Mouse (Mus musculus): Measurements from ENCODE around the gene Fbf1.
"Not testable (repeated sequence)": the region's sequence is repeated elsewhere in the genome, so short reads cannot be mapped to it uniquely, and the experiment has no call there.

Fbf1 gene

DNA sequence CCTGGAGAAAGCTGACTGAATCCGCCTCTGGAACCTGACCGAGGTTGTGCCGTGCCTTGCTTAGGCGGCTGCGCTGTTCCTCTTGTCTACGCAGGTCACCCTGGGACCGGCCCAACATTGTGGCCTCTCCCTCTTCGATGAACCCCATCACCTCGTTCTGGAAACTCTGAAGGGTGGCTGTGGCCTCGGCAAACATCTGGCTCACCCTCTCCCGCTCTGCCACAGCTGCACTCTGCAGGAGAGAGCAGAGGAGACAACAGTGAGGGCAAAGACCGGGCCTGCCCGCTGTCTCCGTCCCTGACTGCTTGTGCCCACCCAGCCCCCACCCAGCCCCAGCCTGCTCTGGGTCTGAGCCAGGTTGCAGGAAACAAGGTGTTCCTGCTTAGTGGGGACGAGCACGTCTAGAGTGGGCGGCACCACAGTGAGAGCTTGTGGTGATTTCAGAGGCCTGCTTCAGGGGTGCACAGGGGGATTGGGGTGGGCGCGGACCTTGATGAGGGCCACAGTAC, 60.1 kb downstream of the Fbf1 start:
- DNase-seq (ENCODE audit: low spot score) = no peak

DNA sequence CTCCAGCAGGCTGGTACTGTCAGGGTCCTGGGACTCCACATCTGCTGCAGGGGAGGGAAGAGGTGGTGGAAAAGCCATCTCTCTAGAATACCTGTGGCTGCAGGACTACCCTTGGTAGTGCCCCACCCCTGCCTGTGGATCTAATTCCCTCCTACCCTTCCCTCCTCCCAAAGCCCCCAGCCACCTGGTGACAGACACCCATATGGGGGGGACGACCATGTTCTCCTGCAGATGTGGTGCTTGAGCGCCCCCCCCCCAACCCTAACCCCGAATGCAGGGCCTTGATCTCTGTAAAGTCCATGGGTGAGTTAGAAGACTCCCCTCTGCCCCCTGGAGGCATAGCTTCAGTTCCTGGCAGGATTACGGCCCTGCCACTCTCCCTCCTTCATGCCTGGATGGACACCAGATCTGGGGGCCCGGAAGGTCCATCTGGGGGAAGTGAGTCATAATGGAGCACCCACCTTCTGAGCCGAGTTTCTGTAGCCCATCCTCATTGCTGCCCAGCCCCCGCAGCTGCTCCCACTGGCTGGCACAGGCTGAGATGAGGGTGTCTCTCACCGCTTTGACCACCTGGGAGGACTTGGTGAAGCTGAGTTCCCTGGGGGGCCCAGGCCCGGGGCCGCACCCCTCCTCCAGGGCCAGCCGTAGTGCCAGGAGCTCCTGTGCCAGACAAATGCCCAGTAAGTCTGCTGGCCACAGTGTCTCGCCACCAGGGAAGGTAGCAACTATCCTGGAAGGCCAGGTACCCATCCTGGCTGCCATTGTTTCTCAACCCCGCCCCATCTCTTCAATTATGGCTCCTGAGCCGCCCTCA, 60.8 kb downstream of the Fbf1 start:
- DNase-seq (ENCODE audit: low spot score) = no peak

DNA sequence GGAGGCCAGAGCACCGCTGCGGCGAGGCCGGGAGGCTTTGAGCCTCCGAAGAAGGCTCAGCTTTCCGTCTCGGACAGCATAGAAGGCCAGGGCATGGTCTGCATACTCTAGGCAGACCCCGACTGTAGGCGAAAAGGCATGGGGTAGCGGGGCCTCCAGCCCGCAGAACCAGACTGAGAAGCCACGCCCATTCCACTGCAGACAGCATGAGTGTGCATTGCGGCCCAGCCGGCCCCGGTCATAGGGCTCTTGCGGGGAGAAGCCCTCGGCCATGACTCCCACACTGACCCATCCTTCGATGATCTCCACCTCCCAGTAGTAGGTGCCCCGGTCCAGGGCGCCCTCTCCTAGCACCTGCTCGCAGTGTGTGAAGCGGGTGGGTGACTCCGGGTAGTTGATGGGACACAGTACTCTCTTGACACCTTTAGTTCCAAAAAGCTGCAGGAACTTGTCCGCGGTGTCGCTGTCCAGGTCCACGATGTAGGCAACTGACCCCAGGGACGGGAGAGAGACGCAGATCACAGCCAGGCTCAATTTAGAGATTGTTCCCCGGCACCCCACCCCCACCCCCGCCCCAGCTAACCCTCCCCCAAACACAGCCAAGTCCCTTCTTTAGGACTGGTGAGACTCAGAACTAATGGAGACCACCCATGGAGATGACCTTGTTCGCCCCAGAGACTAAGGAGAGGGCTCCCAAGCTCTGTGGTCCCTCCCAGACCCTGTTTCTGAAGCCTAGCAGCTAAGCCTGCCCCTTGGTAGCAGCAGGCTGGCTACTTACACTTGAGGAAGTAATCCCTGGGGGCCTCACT, 61.6 kb downstream of the Fbf1 start:
- DNase-seq (ENCODE audit: low spot score) = no peak

DNA sequence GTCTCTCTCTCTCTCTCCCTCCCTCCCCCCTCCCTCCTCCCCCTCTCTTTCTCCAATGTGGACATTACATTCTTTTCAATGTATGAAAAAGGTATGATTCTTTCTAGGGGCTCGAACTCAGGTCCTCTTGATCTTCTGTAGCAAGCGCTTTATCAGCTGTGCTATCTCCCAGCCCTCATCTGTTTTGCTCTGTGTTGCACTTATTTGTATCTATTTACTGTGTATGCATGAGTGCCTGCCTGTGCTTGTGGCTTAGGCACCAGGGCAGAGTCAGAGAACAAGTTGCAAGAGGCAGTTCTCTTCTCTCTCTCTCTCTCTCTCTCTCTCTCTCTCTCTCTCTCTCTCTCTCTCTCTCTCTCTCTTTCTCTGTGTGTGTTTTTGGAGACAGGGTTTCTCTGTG, 62.9 kb downstream of the Fbf1 start:
- DNase-seq (ENCODE audit: low spot score) = no peak

DNA sequence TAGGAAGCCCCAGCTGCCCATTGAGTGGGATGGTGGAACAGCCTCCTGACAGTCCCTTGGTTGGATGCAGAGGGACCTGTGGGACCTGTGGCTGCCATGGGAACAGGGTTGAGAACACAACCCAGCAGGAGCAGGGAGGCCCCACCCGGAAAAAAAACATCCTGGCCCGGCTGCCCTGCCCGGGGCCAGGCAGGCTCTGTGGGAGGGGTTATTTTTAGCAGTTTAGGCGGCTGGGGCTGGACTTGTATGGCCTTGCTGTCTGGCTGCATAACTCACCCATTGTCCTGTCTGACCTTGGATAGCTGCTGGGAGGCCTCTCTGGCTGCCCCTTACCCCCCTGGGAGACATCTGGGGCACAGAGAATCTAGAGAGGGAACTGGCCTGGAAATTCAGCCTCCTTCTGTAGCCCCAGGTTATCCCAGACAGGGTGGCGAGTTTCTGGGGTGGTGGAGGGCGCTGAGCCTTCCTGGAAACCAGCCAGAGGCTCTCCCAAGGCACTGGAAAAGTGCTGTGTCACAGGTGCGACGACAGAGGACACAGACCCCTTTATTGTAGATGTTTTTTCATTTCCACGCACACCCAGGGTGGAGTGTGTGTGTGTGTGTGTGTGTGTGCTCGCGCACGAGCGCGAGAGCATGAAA, 63.8 kb downstream of the Fbf1 start:
- DNase-seq (ENCODE audit: low spot score) = no peak

DNA sequence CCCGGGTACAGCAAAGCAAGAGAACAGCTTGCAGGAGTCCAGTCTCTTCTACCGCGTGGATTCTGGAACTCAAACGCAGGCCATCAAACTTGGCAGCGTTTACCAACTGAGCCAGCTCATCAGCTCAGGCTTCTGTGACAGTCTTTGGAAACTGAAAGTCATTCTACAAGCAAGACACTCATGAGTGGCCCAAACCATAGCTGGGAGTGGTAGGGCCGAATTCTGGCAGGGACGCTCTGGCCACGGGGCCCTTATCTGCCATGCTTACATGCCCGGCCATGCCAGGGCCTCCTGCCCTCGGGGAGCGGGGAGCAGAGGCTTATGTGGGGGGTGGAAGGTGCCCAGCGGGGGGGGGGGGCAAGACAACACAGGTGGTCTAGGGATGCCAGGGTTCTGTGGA, 64.4 kb downstream of the Fbf1 start:
- no peak for DNase-seq (ENCODE audit: low spot score)

DNA sequence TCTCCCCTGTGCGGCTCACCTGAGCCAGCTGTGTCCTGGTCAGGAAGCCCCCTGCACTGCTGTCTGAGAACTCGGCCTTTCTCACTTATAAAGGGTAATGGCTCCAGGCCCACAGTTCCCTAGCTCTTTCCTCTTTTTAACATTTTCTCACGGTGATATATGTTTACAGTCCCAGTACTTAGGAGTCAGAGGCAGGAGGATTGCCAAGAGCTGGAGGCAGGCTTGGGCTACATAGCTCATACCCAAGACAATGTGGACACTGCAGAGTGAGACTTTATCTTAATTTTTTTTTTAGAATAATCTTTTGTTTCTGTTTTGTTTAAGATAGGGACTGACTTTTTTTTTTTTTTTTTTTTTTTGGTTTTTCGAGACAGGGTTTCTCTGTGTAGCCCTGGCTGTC, 65.5 kb downstream of the Fbf1 start:
- DNase-seq (ENCODE audit: low spot score) = no peak

DNA sequence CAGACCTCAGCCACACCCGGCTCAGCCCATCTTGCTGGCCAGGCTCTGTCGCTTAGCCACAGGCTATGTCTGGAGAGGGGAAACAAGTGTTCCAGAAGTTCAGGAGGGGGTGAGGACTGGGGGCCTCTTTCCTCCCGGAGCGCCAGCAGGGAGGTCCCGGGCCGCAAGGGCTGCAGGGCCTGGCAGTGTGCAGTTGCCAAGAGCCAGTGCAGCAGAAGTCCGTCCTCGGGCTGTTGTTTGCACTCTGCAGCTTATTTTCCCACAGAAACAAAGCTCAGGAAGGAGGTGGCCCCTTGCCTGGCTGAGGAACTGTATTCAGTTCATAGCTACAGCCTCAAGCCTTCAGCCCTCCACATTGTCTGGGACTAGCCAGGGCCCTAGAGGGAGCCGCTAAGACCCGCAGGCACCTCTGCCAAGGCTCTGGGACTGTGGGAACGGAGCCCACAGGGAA, 66.0 kb downstream of the Fbf1 start:
- no peak for DNase-seq (ENCODE audit: low spot score)

DNA sequence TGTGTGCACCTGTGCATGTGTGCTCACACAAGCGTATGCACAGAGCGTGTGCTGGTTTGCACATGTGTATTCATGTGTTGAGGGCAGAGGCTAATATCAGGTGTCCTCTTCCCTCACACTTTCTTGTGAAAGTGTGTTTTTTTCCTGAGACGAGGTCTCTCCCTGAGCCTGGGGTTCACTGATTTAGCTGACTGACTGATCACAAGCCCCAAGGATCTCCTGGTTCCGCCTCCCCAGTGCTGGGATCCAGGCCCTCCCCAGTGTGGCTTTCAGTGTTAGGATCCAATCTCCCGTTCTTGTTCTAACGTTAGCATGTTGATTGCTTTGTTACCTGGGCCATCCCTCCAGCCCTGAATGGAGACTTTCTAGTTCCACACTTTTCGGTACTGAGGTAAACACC, 67.1 kb downstream of the Fbf1 start:
- DNase-seq (ENCODE audit: low spot score) = no peak

DNA sequence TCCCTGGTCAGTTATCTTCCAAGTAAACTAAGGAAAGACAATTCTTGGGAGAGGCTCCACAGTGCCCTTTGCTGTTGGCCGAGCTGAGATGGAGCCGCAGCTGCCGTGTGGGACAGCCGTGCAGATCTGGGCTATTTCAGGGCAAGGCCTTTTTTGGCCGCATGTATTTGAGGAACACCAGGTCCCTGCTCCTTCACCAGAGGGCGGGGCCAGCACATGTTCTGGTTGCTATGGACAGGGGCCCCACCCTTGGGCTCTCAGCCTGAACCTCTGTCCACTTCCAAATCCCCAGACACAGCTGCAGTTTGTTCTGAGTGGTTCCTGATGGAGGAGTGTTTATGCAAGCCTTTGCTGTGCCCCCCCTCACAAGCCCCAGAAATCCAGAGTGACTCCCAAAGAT, 67.6 kb downstream of the Fbf1 start:
- DNase-seq (ENCODE audit: low spot score) = no peak

DNA sequence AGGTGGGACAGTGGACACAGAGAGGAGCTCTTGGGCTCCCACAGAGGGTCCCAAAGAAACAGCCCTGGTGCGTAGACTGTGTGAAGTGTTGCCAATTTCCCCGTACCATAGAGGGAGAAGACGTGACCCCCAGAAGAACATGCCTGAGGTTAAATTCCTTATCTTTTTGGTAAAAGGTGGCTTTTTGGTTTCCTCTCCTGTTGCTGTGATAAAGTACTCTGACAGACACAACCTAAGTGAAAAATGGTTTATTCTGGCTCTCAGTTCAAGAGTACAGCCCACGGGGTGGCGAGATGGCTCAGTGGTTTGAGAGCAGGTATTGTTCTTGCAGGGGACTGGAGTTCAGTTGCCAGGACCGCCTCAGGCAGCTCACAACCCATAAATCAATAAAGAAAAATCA, 68.5 kb downstream of the Fbf1 start:
- DNase-seq (ENCODE audit: low spot score) = no peak

DNA sequence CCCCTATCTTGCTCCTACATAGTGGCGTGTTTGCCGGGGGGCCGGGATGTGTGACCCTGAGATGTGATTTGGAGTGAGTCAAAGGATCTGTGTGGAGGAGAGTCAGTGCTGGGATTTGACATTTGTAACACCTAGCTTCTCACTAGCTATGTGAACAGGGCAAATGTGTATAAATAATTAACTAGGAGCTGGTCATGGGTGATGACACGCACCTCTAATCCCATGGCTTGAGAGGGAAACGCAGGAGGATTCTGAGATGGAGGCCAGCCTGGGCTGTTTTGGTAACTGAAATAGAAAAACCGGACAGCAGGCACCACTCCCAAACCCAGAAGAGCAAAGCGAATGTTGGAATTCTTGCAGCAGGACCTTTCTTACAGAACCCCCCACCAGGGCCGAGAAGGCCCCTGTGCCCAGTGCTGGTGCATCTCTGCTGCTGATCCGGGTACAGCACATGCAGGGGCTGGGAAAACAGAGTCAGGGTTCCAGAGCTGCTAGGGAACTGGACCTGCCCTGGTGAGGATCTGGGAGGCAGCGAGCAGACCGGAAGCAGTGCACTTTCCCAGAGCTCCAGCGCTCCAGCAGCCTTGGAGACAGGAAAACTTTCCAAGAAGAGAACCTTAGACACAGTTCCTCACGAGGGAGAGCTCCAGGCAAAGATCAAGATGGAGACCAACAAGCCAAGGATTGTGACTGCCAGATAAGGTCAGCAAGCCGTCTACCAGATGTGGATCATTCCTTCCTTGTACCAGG, 69.1 kb downstream of the Fbf1 start:
- no peak for DNase-seq (ENCODE audit: low spot score)

DNA sequence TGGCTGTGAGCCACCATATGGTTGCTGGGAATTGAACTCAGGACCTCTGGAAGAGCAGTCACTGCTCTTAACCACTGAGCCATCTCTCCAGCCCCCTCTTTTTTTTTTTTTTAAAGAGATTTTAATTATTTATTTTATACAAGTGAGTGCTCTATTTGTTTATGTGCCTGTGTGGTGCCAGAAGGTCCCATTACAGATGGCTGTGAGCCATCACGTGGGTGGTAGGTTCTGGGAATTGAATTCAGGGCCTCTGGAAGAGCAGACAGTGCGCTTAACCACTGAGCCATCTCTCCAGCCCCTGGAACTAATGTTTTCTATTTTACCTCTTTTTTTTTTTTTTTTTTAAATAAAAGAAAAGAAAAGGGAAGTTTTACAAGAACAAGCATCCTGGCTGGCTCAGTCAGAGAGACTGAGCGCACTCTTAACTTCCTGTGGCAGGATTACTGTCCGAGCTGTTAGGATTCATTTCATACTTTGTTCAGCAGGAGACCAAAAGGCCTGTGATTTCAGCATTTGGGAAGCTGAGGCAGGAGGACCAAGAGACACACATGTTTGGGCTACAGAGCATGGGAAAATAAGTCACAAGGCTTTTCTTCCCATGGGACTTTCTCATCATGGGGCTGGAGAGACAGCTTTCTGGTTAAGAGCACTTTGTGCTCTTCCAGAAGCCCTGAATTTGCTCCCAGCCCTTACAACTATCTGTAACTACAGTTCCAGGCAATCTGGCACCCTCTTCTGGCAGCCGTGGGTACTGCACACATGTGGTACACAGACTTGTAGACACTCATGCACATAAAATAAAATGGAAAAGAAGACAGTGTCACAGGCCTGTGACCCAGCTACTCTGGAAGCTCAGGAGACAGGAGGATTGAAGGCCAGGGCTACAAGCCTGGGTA, 71.5 kb downstream of the Fbf1 start:
- no peak for DNase-seq (ENCODE audit: low spot score)

DNA sequence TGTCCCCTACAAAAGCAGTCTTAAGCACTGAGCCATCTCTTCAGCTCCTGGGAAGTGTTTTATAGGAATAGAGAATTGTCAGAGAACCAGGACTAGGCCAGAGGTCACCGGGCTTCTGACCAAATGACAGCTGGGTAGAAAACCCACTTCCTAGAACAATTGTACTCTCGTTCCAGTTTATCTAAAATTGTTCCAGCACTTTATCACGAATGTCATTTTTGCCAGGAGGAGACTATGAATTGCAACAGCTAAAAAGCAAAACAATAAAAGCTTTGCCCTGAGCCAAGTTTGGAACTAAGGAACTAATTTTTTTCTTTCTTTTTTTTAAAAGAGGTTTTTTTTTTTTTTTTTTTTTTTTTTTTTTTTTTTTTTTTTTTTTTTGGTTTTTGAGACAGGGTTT, 72.4 kb downstream of the Fbf1 start:
- DNase-seq (ENCODE audit: low spot score) = no peak

DNA sequence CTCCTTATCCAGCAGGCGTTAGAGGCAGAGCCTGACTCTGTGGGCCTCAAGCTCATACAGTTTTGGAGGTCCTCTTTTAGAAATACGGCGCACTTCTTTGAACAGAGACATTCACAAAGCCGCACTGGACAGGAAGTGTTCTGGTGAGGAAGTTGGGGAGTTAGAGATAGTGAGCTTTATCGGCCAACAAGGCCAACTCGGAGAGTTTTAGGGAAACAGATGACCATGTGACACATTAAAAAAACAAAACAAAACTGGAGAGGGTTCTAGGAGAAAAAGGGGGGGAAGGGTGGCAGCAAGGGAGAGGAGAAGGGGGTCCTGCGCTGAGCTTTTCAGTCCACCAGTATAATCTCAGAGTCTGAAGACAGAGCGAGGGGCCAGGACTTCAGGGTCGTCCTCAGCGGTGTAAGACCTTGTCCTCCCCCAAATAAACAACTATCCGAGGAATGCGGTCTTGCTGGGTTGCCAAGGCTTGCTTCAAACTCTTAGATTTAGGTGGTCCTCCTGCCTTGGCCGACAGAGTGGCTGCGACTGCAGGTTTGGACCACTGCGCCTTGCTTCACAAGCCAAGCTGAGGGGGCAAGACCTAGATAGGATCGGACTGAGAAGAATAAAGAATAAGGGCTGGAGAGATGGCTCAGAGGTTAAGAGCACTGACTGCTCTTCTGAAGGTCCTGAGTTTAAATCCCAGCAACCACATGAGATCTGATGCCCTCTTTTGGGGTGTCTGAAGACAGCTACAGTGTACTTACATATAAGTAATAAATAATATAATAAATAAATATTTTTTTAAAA, 74.0 kb downstream of the Fbf1 start:
- DNase-seq (ENCODE audit: low spot score) = no peak

DNA sequence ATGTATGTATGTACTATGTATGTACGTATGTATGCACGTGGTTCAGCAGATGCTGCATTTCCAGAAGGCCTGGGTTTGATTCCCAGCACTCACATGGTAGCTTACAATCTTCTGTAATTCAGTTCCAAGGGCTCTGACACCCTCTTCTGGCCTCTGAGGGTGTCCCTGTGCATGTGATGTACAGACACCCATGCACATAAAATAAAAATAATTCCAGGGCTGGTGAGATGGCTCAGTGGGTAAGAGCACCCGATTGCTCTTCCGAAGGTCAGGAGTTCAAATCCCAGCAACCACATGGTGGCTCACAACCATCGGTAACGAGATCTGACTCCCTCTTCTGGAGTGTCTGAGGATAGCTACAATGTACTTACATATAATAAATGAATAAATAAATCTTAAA, 75.0 kb downstream of the Fbf1 start:
- not testable (repeated sequence) for DNase-seq (ENCODE audit: low spot score)
